Mouse (Mus musculus): ENCODE results near the gene Epha3. TPM values are rescaled to one million over a fixed set of nuclear protein-coding genes. Genes with fewer than 3 reads are reported as not detected.

Gene Epha3
- total RNA-seq, 1 experiment from 2014 or later, result 2.9 TPM

- no peak for DNase-seq
Observed at GRCm38 (mm10) chr16:63500975-63501393, 363.0 kb downstream of the Epha3 start.
